Mouse (Mus musculus) urinary bladder, postnatal 4 days (tissue): ENCODE data around the gene Dnajc12.
"Not testable (repeated sequence)": the region's sequence is repeated elsewhere in the genome, so short reads cannot be mapped to it uniquely, and the experiment has no call there.

ENCODE experiments used
- DNase-seq, 2 experiments: peaks; one replicate each; pipeline ENCODE4 v3.0.0; 2021 to 2022; ENCODE audit warnings: low spot score in 2 of 2

Gene Dnajc12

GRCm38 (mm10) chr10:63382372-63383279 lies at the start of gene Dnajc12:
Gene Dnajc12, plus strand, starts transcription at chr10:63382443.
- peak; percentile 69 to 76 for DNase-seq

GRCm38 (mm10) chr10:63336901-63337300 lies 45.3 kb upstream of the Dnajc12 start:
- DNase-seq, result no peak

- DNase-seq, result no peak
These were observed 44.9 kb upstream of the Dnajc12 start for GRCm38 (mm10) chr10:63337326-63337725.

GRCm38 (mm10) chr10:63337951-63338836 lies 44.0 kb upstream of the Dnajc12 start:
- DNase-seq, result peak in 1 of 2 experiments; percentile 53

- DNase-seq, result peak; percentile 91
These were observed 43.2 kb upstream of the Dnajc12 start for GRCm38 (mm10) chr10:63338914-63339643.

GRCm38 (mm10) chr10:63341351-63341750 lies 40.9 kb upstream of the Dnajc12 start:
- DNase-seq, result no peak

- no peak for DNase-seq
These were observed 37.5 kb upstream of the Dnajc12 start for GRCm38 (mm10) chr10:63344751-63345150.

- DNase-seq, result no peak
These were observed 34.0 kb upstream of the Dnajc12 start for GRCm38 (mm10) chr10:63348291-63348690.

GRCm38 (mm10) chr10:63350666-63351065 lies 31.6 kb upstream of the Dnajc12 start:
- no peak for DNase-seq

GRCm38 (mm10) chr10:63351099-63351498 lies 31.1 kb upstream of the Dnajc12 start:
- not testable (repeated sequence) for DNase-seq

- no peak for DNase-seq
These were observed 30.1 kb upstream of the Dnajc12 start for GRCm38 (mm10) chr10:63352111-63352510.

- DNase-seq, result no peak
These were observed 21.7 kb upstream of the Dnajc12 start for GRCm38 (mm10) chr10:63360502-63360901.

GRCm38 (mm10) chr10:63365918-63366455 lies 16.3 kb upstream of the Dnajc12 start:
- no peak for DNase-seq

GRCm38 (mm10) chr10:63367386-63367785 lies 14.9 kb upstream of the Dnajc12 start:
- DNase-seq, result no peak

- no peak for DNase-seq
These were observed 14.2 kb upstream of the Dnajc12 start for GRCm38 (mm10) chr10:63368041-63368440.

- no peak for DNase-seq
These were observed 5.9 kb upstream of the Dnajc12 start for GRCm38 (mm10) chr10:63376303-63376702.

- DNase-seq, result peak; percentile 39 to 62
These were observed 4.8 kb upstream of the Dnajc12 start for GRCm38 (mm10) chr10:63377468-63377867.

GRCm38 (mm10) chr10:63378948-63379680 lies 3.1 kb upstream of the Dnajc12 start:
- no peak for DNase-seq

- no peak for DNase-seq
These were observed 554 bp upstream of the Dnajc12 start, which contains the start of gene Sirt1 for GRCm38 (mm10) chr10:63381498-63382280. Gene Sirt1, minus strand, starts transcription at chr10:63381704.

GRCm38 (mm10) chr10:63385897-63386296 lies 3.7 kb downstream of the Dnajc12 start:
- not testable (repeated sequence) for DNase-seq
